Mouse (Mus musculus) liver, embryonic 14.5 days (tissue): Measurements from ENCODE around the gene Rnh1. TPM values are rescaled to one million over a fixed set of nuclear protein-coding genes. Genes with fewer than 3 reads are reported as not detected.

Experiments
- ATAC-seq: fragments of 200-750 bp; cut with Nextera tagmentation; 2 replicates; pipeline ENCODE4 v1.8.0; 2017; ENCODE audit warnings: moderate number of reproducible peaks, mild to moderate bottlenecking, moderate library complexity; ENCODE audit not compliant: insufficient read depth
- DNase-seq, 3 experiments: peaks; one replicate each; pipeline ENCODE4 v3.0.0-alpha.2; 2012 to 2013; ENCODE audit warnings: low read depth in 3 of 3, low spot score in 3 of 3
- H3K27ac ChIP-seq: fragments of 300-500 bp; sonication (generic); 2 replicates; pipeline ENCODE4 v1.5.1; 2014; ENCODE audit warnings: moderate library complexity, mild to moderate bottlenecking, control low read depth, inconsistent platforms
- H3K27me3 ChIP-seq: fragments of 300-500 bp; sonication (generic); 2 replicates; pipeline ENCODE4 v1.6.1; 2014; ENCODE audit warnings: mild to moderate bottlenecking, low read length, moderate library complexity; ENCODE audit not compliant: control insufficient read depth, insufficient read depth
- H3K36me3 ChIP-seq: fragments of 300-500 bp; sonication (generic); replicated peaks from 2 replicates; pipeline ENCODE4 v1.6.1; 2014; ENCODE audit warnings: low read depth; ENCODE audit not compliant: control insufficient read depth, insufficient read depth
- H3K4me1 ChIP-seq, 2 experiments: fragments of 200-500 bp in 1 of 2; fragments of 300-500 bp in 1 of 2; sonication (generic) in 1 of 2; replicated peaks; 2 replicates each; pipeline ENCODE4 v1.6.1; 2012 to 2014; ENCODE audit warnings: antibody characterized with exemption in 1 of 2, inconsistent platforms in 1 of 2, low read length in 1 of 2; ENCODE audit not compliant: control insufficient read depth in 2 of 2, insufficient read depth in 2 of 2
- H3K4me2 ChIP-seq: fragments of 300-500 bp; sonication (generic); 2 replicates; pipeline ENCODE4 v1.6.1; 2014; ENCODE audit warnings: low read depth, mild to moderate bottlenecking, control low read depth, moderate library complexity
- H3K4me3 ChIP-seq, 2 experiments: fragments of 200-500 bp in 1 of 2; fragments of 300-500 bp in 1 of 2; sonication (generic) in 1 of 2; 2 replicates each; pipeline ENCODE4 v1.5.1; 2012 to 2014; ENCODE audit warnings: low read depth in 2 of 2, low read length in 2 of 2, mild to moderate bottlenecking in 2 of 2, control low read depth in 1 of 2, inconsistent platforms in 1 of 2, moderate library complexity in 1 of 2; ENCODE audit not compliant: insufficient read depth in 1 of 2
- H3K9ac ChIP-seq: fragments of 300-500 bp; sonication (generic); replicated peaks from 2 replicates; pipeline ENCODE4 v1.6.1; 2014; ENCODE audit warnings: mild to moderate bottlenecking, control low read depth, moderate library complexity
- H3K9me3 ChIP-seq: fragments of 300-500 bp; sonication (generic); 2 replicates; pipeline ENCODE4 v1.6.1; 2016; ENCODE audit warnings: low read length, mixed read lengths; ENCODE audit not compliant: control insufficient read depth
- CTCF ChIP-seq: IDR thresholded peaks from 2 replicates; pipeline ENCODE4 v1.5.1; 2016; ENCODE audit warnings: antibody characterized with exemption, low read depth, control low read depth
- EP300 ChIP-seq: IDR thresholded peaks from 2 replicates; pipeline ENCODE4 v1.6.1; 2016; ENCODE audit warnings: antibody characterized with exemption, low read depth
- WGBS: fragments of 180-500 bp; shearing (Covaris S2); extraction: QIAGEN DNeasy Blood & Tissue Kit; methylation state at CpG from one replicate; pipeline ENCODE4 v1.1.7; 2014; ENCODE audit not compliant: insufficient replicate concordance; 5-methylcytosine and 5-hydroxymethylcytosine counted together
- polyA plus RNA-seq, 2 experiments: library from polyadenylated mRNA; depleted of rRNA in 1 of 2; stranded (reverse) in 1 of 2; unstranded in 1 of 2; fragments of >200 nt; fragmentation: Nextera tagmentation in 1 of 2; extraction: Ambion mirVana in 1 of 2; gene quantifications; 2 replicates each; pipeline versions ENCODE4 v1.2.1 to v1.2.3; 2012 to 2014

Gene Rnh1
- polyA plus RNA-seq, 2 experiments = 26.5 to 54.6 TPM

DNA sequence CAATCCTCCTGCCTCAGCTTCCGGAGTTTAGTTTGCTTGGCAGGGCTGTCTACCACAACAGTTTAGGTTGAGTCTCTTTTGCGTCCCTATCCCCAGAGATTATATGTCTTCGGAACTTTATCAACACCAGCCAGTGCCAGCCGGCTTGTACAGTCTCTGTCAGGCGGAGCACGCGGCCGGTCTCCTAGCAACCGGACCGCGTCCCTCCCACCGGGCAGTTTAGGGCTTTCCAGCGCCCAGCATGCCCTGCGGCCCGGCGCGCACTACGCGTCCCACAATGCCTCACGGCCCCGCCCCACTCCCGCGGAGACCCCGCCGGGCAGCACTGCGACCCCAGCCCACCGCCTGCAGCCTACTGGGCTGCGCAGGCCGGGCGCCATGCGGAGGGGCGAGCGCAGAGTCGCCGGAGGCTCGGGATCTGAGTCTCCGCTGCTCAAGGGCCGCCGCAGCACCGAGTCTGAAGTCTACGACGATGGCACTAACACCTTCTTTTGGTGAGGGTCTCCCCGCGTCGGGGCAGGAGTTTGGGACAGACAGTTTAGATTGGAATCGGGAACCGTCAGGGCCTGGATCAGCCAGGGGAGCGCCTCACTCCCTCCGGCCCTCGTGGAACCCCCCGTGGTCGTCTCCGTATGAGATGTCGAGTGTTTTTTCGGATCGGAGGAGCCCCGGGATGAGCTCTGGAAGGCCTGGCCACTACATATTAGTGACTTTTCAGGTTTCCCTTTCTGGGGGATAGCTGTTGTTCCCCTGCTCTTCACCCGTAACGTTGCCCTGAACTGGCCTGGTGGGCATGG, 41.4 kb downstream of the Rnh1 start:
- DNase-seq (peak; percentile 94 to 96 (median 95)), ATAC-seq (peak; percentile 85)
- TF ChIP-seq CTCF (no peak), EP300 (peak; percentile 94)
- Histone ChIP-seq H3K4me2 (peak overlapping the region; percentile 93), H3K4me3 (peak overlapping the region; percentile 93 to 100), H3K9ac (peak overlapping the region; percentile 100), H3K36me3 (peaks cover 24% of the 10 kb centered on the region), H3K4me1 (peaks cover 42 to 57% of the 10 kb centered on the region in 2 experiments), H3K27me3 (no peaks in the 10 kb centered on the region), H3K27ac (peak overlapping the region; percentile 100), H3K9me3 (no peaks in the 10 kb centered on the region)
- under 1% methylated on average over 59 of the region's 59 CpGs for WGBS

DNA sequence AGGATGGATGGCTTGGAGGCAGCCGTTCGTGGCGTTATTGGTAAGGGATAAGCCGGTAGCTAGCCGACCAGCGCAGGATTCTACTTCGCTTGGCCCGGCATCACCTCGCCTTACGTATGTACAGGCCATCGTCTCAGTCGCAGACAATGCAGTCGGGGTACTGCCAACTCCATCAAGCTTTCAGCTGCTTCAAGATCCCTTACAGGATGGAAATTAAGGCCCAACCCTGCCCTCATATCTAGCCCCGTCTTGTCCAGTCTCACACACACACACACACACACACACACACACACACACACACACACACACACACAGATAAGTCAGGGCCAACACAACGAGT, 49.2 kb downstream of the Rnh1 start:
- peak overlapping the region; percentile 70 to 79 for H3K4me3 ChIP-seq
- ATAC-seq = peak; percentile 3
- H3K27me3 ChIP-seq = no peaks in the 10 kb centered on the region
- H3K9me3 ChIP-seq = no peaks in the 10 kb centered on the region
- TF ChIP-seq CTCF (no peak), EP300 (no peak)
- H3K27ac ChIP-seq = peak overlapping the region; percentile 84
- peak overlapping the region; percentile 78 for H3K9ac ChIP-seq
- no peak for DNase-seq
- no peaks in the 10 kb centered on the region for H3K36me3 ChIP-seq
- peak overlapping the region; percentile 65 for H3K4me2 ChIP-seq
- peaks cover 62 to 71% of the 10 kb centered on the region in 2 experiments for H3K4me1 ChIP-seq
- WGBS = 2% methylated on average over 15 of the region's 15 CpGs

DNA sequence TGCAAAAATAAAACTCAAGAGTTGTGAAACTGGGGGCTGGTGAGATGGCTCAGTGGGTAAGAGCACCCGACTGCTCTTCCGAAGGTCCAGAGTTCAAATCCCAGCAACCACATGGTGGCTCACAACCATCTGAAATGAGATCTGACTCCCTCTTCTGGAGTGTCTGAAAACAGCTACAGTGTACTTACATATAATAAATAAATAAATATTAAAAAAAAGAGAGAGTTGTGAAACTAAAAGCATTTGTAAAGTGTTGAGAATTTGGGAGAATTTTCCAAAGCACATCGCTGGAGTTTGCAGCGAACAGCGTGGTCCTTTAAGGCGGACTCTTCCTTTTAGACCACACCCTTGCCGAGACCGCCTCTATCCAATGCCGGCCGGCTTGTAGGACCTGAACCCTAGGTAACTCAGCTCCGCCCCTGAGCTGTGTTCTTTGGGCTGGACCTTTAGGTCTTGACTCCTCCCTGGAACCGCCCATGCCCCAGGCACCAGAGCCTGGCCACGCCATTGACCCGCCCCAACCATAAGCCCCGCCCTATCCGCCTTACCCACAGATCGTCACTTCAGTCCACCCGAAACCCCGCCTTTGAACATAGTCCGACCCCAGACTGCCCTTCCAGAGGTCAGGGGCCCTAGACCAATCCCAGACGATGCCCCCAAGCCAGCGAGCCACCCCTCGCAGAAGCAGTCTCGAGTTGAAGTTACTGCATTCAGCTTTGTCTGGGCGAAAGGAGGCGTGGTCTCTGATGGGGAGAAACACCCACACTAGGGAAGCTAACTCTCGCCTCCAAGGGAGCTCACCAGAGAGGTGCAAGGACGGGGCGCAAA, 49.8 kb downstream of the Rnh1 start:
- Histone ChIP-seq H3K9ac (peak overlapping the region; percentile 78), H3K36me3 (no peaks in the 10 kb centered on the region), H3K4me1 (peaks cover 62 to 75% of the 10 kb centered on the region in 2 experiments), H3K4me2 (peak overlapping the region; percentile 65), H3K4me3 (peak overlapping the region; percentile 70 to 79), H3K9me3 (no peaks in the 10 kb centered on the region), H3K27me3 (no peaks in the 10 kb centered on the region), H3K27ac (peak overlapping the region; percentile 84)
- DNase-seq (peak; percentile 99), ATAC-seq (peak; percentile 98)
- under 1% methylated on average over 29 of the region's 29 CpGs for WGBS
- TF ChIP-seq CTCF (peak; percentile 28; the same call in 1 of the 2 replicates), EP300 (no peak)

DNA sequence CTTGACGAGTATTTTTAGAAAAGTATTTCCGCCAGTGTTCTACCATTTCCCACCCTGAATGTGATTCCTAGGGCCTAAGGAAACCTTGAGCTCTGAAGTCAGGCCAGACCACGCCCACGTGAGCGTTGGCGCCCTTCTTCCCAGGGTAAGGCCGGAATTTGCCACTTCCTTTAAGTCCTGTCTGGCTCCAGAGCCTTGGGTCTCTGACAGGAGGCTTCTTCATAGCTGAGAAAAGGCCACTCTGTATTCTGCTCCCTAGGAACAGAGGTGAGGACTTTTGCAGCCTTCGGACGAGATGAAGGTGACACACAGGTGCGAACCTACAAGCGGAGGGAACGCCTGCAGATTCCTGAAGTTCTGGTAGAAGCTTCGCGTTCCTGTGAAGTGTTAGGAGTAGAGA, 50.4 kb downstream of the Rnh1 start, which contains the start of gene Ptdss2:
Gene Ptdss2 (plus strand): TSS at position 138 of the 400 bp plus-strand sequence.
- H3K4me2 ChIP-seq = peak within 1 kb of the TSS; percentile 65
- DNase-seq = no peak

DNA sequence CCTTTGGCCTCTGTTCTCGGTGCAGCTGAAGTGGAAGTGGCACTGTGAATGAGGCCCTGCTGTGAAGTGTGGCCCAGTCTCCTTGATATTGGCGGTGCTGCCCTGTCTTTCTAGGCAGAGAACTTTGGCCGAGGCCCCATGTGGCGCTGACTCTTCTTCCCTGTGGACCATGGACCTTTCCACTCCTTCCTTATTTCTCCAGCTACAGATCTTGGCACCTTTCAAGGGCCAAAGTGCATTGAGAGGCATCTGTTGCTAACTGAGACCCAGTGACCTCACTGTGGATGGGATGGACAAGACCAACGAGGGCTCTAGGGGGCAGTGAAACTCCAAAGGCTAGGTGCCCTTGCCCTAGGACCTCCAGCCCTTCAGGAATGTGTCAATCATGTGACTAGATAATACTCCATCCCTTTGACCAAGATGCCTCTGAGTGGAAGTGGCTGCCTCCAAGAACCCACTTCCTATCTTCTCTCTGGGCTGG, 51.6 kb downstream of the Rnh1 start:
- Histone ChIP-seq H3K9me3 (no peaks in the 10 kb centered on the region), H3K4me1 (peaks cover 55 to 62% of the 10 kb centered on the region in 2 experiments), H3K4me2 (no peak overlapping the region), H3K9ac (no peak overlapping the region), H3K36me3 (no peaks in the 10 kb centered on the region), H3K4me3 (no peak overlapping the region), H3K27me3 (no peaks in the 10 kb centered on the region), H3K27ac (peak overlapping the region; percentile 49)
- ATAC-seq = no peak
- no peak for DNase-seq
- WGBS = 67% methylated on average over 5 of the region's 5 CpGs
- TF ChIP-seq EP300 (no peak), CTCF (peak; percentile 42)

More for the DNA sequence above, 50.4 kb downstream of the Rnh1 start, which contains the start of gene Ptdss2:
- Histone ChIP-seq H3K27me3 (no peaks in the 10 kb centered on the region), H3K9me3 (no peaks in the 10 kb centered on the region), H3K4me3 (peak within 1 kb of the TSS; percentile 70 to 79), H3K27ac (peak within 1 kb of the TSS; percentile 84), H3K36me3 (no peaks in the 10 kb centered on the region), H3K9ac (peak within 1 kb of the TSS; percentile 78), H3K4me1 (peaks cover 61 to 70% of the 10 kb centered on the region in 2 experiments)
- TF ChIP-seq EP300 = no peak
- no peak for ATAC-seq
- 27% methylated on average over 14 of the region's 14 CpGs for WGBS
